Mouse (Mus musculus): ENCODE results near the gene Bnip1.

The Bnip1 gene

DNA sequence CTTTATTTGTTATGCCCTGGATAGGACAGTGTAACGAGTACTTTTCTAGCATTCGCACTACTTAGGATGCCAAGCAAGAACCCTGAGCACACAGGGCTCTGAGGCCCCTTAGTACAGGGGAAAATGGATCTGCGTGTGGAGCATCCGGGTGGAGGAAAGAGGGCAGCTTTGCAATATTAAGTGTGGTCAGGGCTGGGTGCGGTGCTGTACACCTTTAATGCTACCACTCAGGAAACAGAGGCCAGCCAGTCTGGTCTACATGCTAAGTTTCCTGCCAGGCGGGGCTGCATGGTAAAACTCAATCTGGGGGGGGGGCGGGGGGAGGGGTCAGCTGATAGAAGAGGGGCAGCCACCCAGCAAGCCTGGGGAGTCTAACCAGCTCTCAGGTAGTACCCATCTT lies 14.5 kb downstream of the Bnip1 start:
- DNase-seq: no peak

DNA sequence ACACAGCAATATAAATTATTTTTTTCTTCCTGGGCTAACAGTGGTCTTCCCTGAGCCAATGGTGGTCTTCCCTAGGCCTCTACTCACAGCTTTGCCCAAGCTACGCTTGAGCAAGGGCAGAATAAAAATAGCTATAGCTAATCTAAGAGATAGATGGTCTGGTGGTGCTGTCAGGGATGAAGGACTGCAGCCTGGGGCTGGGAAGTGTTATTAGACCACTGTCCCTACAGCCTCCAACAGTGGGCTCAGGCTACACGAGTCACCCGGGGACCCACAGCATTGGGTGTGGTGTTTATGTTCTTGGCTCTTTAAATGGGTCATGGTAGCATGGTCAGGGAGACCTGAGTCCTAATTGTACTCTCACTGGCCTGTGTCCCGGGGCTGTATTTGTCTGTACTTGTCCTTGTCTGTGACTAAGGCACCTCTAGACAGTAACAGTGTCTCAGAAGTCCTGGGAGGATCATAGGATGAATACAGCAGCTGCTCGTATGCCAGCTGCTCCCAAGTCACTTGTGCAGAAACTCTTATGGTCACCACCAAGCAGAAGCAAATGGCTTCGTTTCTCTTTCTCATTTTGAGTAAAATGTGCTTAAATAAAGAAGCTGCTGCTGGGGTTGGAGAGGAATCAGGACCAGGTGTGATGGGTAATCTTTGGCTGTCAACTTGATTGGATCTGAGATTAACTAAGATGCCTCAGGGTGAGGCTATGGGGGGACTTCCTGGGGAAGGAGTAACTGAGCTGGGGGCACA lies 16.7 kb downstream of the Bnip1 start:
- no peak for DNase-seq

DNA sequence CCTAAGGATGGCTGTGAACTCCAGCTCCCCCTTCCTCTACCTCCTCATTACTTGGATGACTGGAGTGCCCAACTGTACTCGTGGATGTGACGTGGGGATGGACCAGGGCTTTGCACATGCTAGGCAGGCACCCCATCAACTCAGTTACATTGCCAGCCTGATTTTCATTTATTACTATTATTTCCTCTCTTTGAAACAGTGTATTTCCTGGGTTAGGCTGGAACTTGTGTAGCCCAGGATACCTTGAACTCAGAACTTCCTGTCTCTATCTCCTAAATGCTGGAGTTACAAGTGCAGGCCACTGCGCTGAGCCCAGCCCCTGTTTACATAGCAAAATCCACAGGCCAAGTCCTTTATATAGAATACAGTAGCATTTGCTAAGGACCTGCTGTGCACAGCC lies 22.0 kb downstream of the Bnip1 start:
- no peak for DNase-seq

DNA sequence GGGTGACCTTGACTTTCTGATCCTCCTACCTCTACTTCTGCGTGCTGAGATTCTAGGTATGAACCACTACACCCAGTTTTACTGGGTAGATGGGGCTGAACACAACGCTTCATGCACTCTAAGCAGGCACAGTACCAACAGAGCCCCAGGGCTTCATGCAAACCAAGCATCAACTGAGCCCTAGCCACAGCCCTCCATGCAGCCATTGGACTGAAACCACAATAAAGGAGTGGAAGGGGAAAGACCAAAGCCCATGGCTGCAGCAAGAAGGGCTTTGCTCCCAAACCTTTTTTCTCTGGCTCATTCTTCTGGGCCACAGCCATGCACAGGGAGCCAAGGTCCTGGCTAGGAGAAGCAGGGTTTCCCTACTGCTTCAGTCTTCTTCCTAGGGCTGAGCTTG lies 31.7 kb downstream of the Bnip1 start:
- DNase-seq: no peak

DNA sequence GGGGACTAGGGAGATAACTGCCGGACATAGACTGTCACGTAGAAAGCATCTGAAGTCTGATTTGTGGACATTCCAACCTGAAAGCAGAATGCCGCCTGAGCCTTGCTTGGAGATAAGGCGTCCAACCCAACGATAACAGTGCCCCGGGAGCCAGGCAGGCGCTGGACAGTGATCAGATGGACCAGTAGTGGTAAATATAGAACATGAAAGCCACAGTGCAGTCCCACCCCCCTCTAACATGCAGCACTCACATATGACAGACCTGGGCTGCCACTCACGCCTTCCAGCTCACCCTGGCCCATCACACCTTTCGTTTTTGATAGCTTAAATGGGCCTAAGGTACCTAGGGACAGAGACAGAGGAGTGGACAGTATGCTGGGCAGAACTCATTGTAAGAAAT lies 32.6 kb downstream of the Bnip1 start:
- no peak for DNase-seq

DNA sequence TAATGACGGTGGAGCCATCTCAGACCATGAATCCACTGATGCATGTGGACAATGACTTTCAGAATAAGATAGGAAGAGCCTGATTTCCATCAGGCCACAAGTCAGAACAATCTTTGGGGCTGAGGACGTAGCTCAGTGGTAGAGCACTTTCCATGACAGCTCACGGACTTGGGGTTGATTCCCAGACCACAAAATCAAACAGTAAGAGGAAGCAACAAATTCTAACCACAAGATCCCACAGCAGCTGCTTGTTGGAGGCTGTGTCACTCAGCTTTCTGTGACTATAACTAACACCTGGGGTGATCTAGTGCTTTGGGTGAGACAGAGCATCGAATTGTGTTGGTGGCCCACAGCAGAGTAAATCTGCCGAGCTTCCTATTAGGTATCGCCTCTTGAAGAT lies 35.9 kb downstream of the Bnip1 start:
- no peak for DNase-seq

DNA sequence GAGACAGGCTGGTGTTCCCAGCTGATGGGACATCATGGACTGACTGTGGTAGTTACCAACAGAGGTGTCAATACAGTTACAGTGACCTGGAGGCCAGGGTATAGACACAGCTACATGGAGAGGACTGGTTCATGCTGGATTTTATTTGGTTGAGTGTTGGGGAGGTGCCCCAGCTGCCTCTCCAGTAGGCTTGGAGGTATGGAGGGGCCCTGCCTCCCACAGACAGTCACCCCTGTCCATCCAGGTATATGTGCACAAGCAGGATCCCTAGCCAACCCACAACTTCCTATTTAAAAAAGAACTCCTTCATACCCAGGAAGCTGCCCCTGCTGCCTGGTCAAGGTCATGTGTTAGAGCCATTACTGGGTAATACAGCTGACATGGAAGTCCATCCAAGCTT lies 36.9 kb downstream of the Bnip1 start:
- no peak for DNase-seq

DNA sequence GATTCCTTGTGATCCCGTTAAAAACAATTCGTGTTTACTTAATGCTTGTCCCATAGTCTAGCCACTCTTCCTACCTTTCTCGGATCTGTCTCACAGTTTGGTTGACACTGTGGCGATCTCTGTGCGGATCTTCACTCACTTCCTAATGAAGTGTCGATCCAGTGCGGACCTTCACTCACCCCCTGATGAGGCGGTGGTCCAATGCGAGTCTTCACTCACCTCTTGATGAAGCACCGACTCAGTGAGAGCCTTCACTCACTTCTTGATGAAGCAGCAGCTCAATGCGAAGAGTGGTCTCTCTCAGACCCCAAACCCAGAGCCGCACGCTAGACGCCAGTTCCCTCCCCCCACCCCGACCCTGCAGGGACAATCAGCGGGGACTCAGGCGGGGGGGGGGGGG lies 45.3 kb downstream of the Bnip1 start:
- DNase-seq: no peak

DNA sequence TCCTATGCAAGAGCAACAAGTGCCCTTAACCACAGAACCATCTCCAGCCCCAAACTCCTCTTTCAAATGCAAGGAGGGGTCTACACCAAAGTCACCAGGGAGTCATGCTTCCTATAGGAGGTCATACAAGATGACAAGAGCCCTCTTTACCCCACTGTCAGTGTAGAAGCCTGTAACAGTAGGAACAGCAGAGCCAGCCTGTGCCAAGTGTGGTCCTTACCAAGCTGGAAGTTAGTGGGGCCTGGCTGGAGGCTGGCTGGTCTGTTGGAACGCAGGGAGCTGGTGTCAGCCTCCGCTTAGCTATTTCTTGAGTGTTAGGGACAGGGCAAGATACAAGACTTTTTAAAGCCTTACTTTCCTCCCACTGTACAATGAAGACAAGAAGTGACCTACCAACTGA lies 52.9 kb downstream of the Bnip1 start:
- no peak for DNase-seq

DNA sequence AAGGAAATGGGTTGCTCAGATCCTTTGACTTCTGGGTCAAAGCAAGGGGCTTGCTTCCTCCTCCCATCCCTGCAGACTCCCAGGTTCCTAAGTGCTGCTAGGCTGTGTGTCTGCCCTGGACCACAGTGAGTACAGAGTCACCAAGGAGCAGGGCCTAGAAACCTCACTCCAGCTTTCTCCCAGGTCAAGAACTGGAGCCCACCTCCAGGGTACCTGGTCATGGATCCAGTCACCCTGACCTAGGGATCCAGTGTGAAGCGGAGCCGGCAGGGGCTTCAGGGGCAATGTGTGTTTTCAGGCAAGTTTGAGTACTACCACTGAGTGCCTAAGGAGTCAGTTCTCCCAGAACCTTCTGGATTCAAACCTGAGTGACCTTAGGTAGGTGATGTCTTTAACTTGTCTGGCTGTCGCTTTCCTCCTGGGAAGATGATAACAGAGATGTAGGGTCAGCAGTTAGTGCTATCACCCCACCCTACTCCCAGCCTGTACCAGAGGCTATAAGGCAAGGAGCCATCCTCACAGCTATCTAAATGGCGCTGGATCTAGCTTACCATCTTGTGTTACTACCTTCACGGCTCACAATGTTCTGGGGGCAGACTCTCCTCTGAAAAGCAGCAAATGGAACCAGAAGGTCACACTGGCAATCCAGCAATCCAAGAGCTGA lies 53.6 kb downstream of the Bnip1 start:
- DNase-seq: no peak

DNA sequence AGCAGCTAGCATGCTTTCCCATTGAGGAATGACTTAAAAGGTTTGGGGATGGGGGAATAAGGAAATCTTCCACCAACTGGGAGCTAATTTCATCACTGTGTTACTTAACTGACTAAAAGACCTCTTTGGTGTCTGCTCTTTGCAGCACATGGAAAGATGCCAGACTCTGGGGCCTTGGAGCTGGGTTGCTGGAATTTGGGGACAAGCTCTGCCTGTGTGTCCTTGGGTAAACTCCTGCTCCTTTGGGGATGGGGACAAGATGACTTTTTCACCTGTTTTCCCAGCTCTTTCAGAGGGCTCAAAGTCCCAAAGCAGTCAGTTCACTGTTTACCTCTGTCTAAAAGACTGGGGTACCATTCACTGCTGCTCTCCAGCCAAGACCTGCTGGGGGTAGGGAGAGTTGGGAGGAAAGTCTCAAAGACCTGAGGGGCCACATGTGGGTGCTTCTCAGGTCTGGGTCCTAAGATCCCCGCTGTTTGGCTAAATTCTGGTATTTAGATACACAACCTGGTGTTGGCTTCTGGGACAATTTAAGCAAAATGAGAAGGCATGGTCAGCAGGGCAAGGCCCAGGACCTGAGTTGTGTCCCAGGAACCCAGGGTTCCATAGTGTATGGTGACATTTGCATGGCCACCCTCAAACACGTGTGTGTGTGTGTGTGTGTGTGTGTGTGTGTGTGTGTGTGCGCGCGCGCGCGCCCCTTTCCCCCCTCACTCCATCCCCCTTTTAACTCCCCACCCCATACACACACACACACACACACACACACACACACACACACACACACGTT lies 54.3 kb downstream of the Bnip1 start:
- no peak for DNase-seq

DNA sequence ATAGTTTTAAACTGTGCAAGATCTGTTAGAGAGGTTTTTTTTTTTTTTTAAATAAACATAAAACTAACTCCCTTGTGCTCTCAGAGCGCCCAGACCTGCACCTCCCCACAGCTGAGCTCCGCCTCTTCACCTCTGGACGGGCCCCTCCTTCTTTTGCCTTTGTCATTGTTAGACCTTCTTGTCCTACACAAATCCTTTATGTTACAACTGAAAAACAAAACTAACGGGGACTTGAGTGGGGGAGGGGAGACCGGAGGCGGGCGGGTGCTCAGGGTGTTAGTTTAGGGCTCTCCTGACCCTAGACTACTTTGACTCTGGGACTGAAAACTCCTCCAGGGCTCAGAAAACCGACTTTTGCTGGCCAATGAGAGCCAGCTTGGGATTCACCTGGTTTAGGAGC lies 55.1 kb downstream of the Bnip1 start:
- no peak for DNase-seq

DNA sequence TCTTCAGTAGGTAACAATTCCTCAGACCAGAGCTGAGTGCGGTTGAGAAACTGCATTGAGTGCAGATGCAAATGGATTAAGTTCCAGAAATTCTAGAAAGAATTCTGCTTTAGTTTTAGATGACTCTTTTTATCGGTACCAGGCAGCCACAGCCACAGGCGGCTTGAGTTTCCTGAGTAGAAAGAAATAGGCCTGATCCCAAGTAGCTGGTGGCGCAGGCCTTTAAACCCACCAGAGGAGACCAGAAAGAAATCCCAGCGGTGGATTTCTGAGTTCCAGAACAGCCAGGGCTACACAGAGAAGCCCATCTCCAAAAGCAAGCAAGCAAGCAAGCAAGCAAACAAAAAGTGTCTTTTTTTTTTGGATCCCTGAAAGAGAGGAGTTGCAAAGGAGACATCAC lies 55.5 kb downstream of the Bnip1 start:
- DNase-seq: no peak

DNA sequence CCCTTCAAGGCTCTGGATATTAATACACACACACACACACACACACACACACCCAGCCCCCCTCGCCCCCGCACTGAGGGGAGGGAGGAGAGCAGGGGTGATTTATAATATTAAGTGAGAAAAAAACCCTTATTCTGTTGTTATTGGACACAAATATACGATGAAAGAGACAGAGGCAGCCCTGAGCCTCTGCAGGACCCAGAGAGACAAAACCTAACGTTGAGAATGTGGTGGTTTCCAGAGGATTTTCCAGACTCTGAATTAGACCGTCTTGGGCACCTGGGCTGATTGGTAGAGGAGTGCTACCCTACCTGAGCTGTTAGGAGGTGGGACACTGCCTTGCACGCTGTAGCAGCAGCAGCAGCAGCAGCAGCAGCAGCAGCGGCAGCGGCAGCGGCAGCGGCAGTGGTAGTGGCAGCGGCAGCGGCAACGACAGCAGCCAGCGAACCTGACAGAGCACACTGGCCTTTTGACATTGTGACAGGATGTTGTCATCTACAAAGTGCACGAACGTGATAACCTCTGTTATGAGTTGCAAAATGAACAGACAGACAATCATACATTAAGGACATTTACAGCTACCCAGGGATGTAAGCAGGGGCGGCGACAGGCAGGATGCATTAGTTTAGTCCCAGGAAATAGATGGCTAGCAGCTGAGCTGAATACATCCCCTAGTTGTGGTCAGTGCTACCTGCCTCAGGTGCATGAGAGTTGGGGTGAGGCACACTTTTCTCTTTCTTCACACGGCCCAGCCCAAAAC lies 56.1 kb downstream of the Bnip1 start:
- no peak for DNase-seq

DNA sequence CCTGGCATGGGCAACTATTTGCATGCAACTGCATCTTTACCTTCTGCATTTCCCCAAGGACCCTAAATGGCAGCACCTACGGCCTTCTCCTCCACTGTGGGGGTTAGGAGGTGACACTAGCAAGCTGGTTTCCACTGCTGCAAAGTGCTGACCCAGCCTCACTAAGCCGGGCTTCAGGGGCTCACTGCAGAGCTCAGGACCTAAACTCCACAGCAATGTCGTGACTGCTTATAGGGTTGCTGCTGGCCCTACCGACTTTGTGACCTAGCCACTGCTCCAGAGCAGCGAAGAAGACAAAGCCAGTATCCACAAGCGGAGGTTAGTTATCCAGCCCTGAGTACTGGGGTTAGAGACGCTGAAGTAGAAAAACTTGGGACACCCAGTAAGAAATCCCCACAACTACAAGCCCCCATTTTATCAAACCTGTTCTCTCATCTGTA lies 56.7 kb downstream of the Bnip1 start:
- no peak for DNase-seq

DNA sequence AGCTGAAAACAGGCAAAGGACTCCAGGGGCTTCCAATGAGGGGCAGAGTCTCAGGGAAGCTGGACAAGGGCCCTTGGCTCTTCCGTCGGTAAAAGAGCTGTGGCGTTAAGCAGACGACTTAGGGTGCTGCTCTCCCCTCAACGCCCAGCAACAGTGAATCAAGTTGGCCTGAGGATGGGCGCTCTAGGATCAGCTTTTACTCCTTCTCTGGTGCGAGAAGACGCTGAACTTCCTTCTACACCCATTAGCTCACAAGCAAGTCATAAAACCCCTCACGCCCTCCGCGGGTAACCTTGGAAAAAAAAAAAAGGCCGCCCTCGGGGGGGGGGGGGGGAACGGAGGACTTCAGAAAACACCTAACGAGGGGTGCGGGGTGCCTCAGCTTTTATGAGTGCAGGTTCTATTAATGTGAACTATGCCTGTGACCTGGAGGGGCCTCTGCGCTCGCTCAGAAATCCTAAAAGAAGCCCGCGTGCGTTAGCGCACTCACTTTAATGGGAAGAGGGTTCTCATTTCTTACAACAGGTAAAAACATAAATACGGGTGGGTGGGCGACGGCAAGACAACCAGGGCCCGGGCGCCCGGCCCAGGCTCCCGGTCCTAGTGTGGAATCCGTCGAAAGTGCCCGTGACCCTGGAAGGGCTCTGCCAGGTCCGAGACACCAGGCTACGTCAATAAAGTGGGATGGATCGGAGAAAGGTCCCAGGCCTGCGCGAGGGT lies 57.5 kb downstream of the Bnip1 start:
- DNase-seq: no peak

DNA sequence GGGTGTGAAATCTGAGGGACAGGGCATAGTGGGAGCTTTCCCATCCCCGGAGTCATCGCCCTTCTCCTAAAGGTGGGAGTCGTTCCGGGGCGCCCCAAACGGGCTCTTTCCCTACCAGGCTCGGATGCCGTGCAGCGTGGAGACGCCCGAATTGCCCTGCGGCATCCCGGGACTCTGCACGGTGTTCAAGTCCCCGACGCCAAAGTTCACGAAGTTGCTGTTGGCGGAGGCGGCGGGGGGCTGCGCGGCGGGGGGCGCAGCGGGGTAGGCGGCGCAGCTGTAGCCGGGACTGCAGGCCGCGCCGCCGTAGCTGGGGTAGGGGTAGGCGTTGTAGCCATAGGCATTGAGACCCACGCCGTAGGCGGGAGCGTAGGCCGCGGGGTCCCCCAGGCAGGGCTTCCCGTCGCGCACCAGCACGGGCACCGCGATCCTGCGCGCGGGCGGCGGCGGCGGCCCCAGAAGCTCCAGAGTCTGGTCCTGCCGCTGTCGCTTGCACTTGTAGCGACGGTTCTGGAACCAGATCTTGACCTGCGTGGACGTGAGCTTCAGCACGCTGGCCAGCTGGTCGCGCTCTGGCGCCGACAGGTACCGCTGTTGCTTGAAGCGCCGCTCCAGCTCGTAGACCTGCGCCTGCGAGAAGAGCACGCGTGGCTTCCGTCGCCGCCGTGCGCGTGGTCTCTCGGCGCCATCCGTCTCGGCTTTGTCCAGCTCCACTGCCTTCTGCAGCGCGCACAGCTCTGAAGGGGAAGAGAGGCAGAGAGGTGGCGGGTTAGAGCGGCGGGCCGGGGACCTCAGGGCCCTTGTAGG lies 58.2 kb downstream of the Bnip1 start:
- DNase-seq: no peak

DNA sequence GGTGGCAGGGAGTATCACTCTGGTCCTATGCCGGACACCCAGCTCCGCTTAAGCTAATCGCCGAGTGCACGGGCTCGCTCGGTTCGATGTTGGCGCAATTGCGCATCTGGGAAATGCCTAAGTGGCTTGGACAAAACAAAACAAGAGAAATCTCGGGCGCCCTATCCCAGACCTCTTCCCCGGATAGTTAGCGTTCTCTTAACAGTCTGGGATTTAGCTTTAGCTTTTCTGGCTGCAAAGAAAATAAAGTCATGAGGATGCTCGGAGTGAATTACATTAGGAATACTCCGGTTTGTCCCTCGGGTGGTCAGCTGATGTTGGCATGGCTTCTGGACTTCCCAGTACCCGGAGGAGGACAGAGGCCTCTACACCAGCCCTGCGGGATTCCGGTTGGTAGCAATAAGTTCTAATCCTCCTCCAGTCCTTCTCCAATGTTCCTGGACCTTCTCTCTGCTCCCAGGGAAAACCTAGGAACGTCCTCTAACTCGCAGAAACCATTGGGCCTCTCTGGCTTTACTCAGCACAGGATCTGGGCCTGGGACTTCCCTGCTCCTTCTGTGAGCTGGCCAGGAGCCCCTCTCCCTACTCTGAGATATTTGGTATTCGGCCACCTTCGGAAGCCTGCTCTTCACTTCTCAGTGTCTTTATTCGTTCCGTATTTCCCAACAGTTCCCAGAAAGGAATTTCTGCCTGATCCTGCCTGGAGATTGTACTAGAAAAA lies 59.0 kb downstream of the Bnip1 start:
- DNase-seq: no peak

DNA sequence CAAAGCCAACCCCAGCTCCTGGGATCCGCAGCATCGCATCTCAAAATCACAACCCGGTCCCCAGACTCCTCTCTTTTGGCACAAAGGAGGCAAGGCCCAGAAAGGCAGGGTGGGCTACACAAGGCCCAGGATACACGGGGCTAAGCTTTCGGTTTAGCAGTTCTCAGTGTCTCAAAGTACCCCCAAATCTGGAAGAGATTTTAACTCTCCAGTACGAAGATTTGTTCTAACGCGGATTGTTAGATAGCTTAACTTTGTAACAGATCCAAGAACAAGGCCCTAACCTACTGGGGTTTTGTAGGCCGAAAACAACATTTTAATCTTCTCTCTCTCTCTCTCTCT lies 59.5 kb downstream of the Bnip1 start:
- DNase-seq: no peak

DNA sequence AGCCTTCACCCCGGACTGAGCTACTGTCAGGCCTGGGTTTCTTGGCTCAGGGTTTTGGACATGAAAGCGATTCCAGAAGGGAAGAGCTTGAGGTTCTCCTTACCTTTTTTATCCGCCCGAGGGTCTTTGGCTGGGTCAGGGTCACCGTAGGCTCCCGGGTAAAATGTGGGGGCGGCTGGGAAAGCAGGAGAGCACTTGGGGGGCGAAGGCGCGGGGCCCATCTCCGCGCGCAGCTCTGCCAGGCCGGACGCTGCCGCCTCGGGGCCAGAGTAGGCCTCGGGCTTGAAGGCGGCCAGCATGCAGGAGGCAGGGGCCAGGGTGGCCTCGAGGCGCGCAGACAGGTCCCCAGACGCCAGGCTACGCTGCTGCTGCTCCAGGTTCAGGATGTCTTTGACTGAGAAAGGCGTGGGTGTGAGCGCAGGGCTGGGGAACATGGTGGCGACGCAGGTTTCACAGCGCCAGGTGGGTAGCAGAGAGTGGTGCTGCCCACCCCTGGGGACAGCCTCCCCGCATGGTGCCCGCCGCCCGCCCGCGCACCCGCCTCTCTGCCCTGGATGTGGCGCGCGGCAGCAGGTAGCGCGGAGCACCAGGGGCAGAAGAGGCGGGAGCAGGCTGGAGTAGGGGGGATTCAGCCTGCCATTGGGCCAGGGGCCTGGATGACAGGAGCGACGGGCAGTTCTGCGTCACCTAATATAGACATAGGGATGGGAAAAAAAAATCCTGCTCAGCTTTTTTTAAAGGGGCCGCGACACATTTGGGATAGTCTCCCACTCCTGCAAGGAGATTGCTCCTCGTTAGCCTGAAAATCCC lies 60.3 kb downstream of the Bnip1 start:
- no peak for DNase-seq
